Mouse (Mus musculus): ENCODE results near the gene Dzank1. TPM values are rescaled to one million over a fixed set of nuclear protein-coding genes. Genes with fewer than 3 reads are reported as not detected.

Gene Dzank1
- total RNA-seq, 2 experiments from 2014 or later = 0.70 to 2.1 TPM

- no peak for DNase-seq (ENCODE audit: low spot score)
- intact Hi-C loops (cut with DNase I) = no loop called here
Observed at GRCm38 (mm10) chr2:144427852-144428251, 99.4 kb downstream of the Dzank1 start.

- intact Hi-C loops (cut with DNase I) = no loop called here
- DNase-seq (ENCODE audit: low spot score) = no peak
Observed at GRCm38 (mm10) chr2:144425761-144426160, 101.5 kb downstream of the Dzank1 start.

GRCm38 (mm10) chr2:144422094-144422675 is 105.0 kb downstream of the Dzank1 start:
- DNase-seq (ENCODE audit: low spot score) = no peak
- intact Hi-C loops (cut with DNase I) = no loop called here

Other genes with a start within 250 kb of the Dzank1 start
- not detected for gene Ovol2, start 195.3 kb downstream of the Dzank1 start, total RNA-seq (2021)
- 10 to 100 TPM; 21.2 to 21.5 TPM for gene Kat14, start 158.4 kb downstream of the Dzank1 start, total RNA-seq (2021)
- 1 to 10 TPM; 8.0 to 9.4 TPM for gene Pet117, start 158.4 kb downstream of the Dzank1 start, total RNA-seq (2021)
- 10 to 100 TPM; 10.6 to 10.8 TPM for gene Polr3f, start 304 bp upstream of the Dzank1 start, total RNA-seq (2021)
- gene Rbbp9, start 23.5 kb upstream of the Dzank1 start, total RNA-seq (2021) = 10 to 100 TPM; 10.4 to 12.1 TPM
- gene Sec23b, start 28.8 kb upstream of the Dzank1 start, total RNA-seq (2021) = 10 to 100 TPM; 22.5 to 28.1 TPM
- 10 to 100 TPM; 92.0 to 94.9 TPM for gene Smim26, start 66.6 kb upstream of the Dzank1 start, total RNA-seq (2021)
- gene Dtd1, start 72.5 kb upstream of the Dzank1 start, total RNA-seq (2021) = 10 to 100 TPM; 10.9 to 11.2 TPM